Mouse (Mus musculus) neural tube, embryonic 11.5 days (tissue): Measurements from ENCODE around the gene Ank2. TPM values are rescaled to one million over a fixed set of nuclear protein-coding genes. Genes with fewer than 3 reads are reported as not detected.

ENCODE experiments used
- ATAC-seq: fragments of 200-750 bp; cut with Nextera tagmentation; 2 replicates; pipeline ENCODE4 v1.8.0; 2017; ENCODE audit warnings: moderate number of reproducible peaks, mild to moderate bottlenecking, moderate TSS enrichment, moderate library complexity; ENCODE audit not compliant: insufficient read depth, low FRiP score, low TSS enrichment
- DNase-seq: peaks from one replicate; pipeline ENCODE4 v3.0.0-alpha.2; 2015; ENCODE audit warnings: low spot score
- H3K27ac ChIP-seq: fragments of 300-500 bp; sonication (generic); 2 replicates; pipeline ENCODE4 v1.5.1; 2014; ENCODE audit warnings: low read depth, mild to moderate bottlenecking, low read length
- H3K27me3 ChIP-seq: fragments of 300-500 bp; sonication (generic); 2 replicates; pipeline ENCODE4 v1.6.1; 2014; ENCODE audit warnings: mild to moderate bottlenecking, low read length, mixed read lengths; ENCODE audit not compliant: control insufficient read depth, insufficient read depth
- H3K36me3 ChIP-seq: fragments of 300-500 bp; sonication (generic); 2 replicates; pipeline ENCODE4 v1.6.1; 2014; ENCODE audit warnings: mild to moderate bottlenecking, low read length, moderate library complexity, mixed read lengths; ENCODE audit not compliant: control insufficient read depth, insufficient read depth
- H3K4me1 ChIP-seq: fragments of 300-500 bp; sonication (generic); 2 replicates; pipeline ENCODE4 v1.6.1; 2014; ENCODE audit warnings: low read length, mixed read lengths; ENCODE audit not compliant: control insufficient read depth, insufficient read depth
- H3K4me2 ChIP-seq: fragments of 300-500 bp; sonication (generic); 2 replicates; pipeline ENCODE4 v1.6.1; 2014; ENCODE audit warnings: low read depth, mild to moderate bottlenecking, moderate library complexity
- H3K4me3 ChIP-seq: fragments of 300-500 bp; sonication (generic); 2 replicates; pipeline ENCODE4 v1.5.1; 2014; ENCODE audit warnings: low read depth, low read length
- H3K9ac ChIP-seq: fragments of 300-500 bp; sonication (generic); 2 replicates; pipeline ENCODE4 v1.6.1; 2014; ENCODE audit warnings: mild to moderate bottlenecking, low read length
- H3K9me3 ChIP-seq: fragments of 300-500 bp; sonication (generic); 2 replicates; pipeline ENCODE4 v1.6.1; 2016; ENCODE audit warnings: low read length; ENCODE audit not compliant: control insufficient read depth
- WGBS: fragments of 180-500 bp; shearing (Covaris S2); extraction: QIAGEN DNeasy Blood & Tissue Kit; methylation state at CpG from one replicate; pipeline ENCODE4 v1.1.7; 2014; 5-methylcytosine and 5-hydroxymethylcytosine counted together
- polyA plus RNA-seq: library from polyadenylated mRNA; unstranded; fragments of >200 nt; fragmentation: Nextera tagmentation; extraction: Ambion mirVana; gene quantifications from 2 replicates; pipeline ENCODE4 v1.2.1, GENCODE M21; 2014

Gene Ank2
- polyA plus RNA-seq, 1 experiment from 2014 or later = 64.8 TPM

DNA sequence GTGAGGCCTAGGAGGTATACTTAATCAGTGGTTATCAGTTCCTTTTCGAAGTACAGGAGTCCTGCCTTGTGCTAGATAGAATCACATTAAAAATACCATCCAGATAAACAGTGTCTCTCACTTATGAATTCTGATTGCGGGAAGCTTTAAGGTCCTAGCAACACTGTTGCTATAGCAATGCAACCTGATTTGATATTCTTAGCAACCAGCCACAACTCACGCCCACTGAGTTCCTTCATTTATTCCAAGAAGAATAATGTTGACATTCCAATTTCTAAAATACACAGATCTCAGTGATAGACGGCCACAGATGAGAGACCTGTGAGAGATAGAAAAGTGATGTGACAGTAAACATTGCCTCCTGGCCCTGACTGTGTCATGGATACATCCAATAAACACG is 233.4 kb downstream of the Ank2 start:
- H3K4me1 ChIP-seq = 0 out of 2 replicates have a peak, but pooled peaks cover 3% of the 10 kb centered on the region
- no peak overlapping the region for H3K9ac ChIP-seq
- H3K36me3 ChIP-seq = no peaks in the 10 kb centered on the region
- H3K9me3 ChIP-seq = no peaks in the 10 kb centered on the region
- no peak overlapping the region for H3K4me3 ChIP-seq
- no peak for ATAC-seq
- DNase-seq = no peak
- H3K4me2 ChIP-seq = no peak overlapping the region
- no peaks in the 10 kb centered on the region for H3K27me3 ChIP-seq
- 80% methylated on average over 5 of the region's 5 CpGs for WGBS
- no peak overlapping the region for H3K27ac ChIP-seq

DNA sequence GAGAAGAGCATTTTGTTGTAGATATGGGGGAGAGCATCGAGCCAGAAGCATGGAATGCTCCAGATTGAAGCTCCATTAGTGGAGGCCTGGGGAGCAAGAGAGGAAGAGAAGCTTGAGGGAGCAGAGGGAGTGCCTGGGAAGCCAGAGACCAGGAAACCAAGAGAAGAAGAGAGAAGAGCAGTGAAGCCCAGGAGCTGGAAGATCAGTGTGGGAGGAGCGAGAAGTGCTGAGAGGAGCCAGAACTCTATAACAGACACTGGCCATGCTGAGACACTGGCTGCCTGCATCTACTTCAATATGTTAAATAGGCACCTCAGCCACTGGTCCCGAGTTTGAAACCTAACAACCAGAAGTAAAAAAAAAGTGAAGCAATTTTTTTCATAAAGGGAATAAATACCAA is 234.0 kb downstream of the Ank2 start:
- Histone ChIP-seq H3K36me3 (no peaks in the 10 kb centered on the region), H3K4me1 (0 out of 2 replicates have a peak, but pooled peaks cover 3% of the 10 kb centered on the region), H3K27me3 (no peaks in the 10 kb centered on the region), H3K27ac (no peak overlapping the region), H3K9ac (no peak overlapping the region), H3K9me3 (no peaks in the 10 kb centered on the region), H3K4me3 (no peak overlapping the region), H3K4me2 (no peak overlapping the region)
- no peak for ATAC-seq
- WGBS = 83% methylated on average over 3 of the region's 3 CpGs
- no peak for DNase-seq

DNA sequence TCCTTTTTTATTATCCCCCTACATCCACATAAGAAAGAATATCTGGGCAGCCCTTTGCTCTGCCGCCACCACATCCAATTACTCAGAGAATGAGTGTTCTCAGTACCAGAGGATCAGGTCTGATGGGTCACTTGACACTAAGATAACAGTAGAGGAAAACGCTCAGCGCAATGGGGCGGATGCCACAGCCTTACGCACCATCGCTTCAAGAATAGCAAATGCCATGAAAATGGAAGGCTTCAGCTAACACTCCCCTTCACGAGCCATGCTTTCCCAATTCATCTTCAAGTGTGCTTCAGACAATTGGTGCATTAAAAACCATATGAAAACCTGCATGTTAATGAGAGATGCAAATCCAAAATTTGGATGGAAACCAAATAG is 238.4 kb downstream of the Ank2 start:
- no peak overlapping the region for H3K9ac ChIP-seq
- DNase-seq = no peak
- no peaks in the 10 kb centered on the region for H3K27me3 ChIP-seq
- WGBS = 63% methylated on average over 7 of the region's 7 CpGs
- H3K4me3 ChIP-seq = no peak overlapping the region
- H3K27ac ChIP-seq = no peak overlapping the region
- ATAC-seq = no peak
- no peak overlapping the region for H3K4me2 ChIP-seq
- peaks cover 8% of the 10 kb centered on the region; the same call in 1 of the 2 replicates for H3K4me1 ChIP-seq
- H3K36me3 ChIP-seq = no peaks in the 10 kb centered on the region
- no peaks in the 10 kb centered on the region for H3K9me3 ChIP-seq

DNA sequence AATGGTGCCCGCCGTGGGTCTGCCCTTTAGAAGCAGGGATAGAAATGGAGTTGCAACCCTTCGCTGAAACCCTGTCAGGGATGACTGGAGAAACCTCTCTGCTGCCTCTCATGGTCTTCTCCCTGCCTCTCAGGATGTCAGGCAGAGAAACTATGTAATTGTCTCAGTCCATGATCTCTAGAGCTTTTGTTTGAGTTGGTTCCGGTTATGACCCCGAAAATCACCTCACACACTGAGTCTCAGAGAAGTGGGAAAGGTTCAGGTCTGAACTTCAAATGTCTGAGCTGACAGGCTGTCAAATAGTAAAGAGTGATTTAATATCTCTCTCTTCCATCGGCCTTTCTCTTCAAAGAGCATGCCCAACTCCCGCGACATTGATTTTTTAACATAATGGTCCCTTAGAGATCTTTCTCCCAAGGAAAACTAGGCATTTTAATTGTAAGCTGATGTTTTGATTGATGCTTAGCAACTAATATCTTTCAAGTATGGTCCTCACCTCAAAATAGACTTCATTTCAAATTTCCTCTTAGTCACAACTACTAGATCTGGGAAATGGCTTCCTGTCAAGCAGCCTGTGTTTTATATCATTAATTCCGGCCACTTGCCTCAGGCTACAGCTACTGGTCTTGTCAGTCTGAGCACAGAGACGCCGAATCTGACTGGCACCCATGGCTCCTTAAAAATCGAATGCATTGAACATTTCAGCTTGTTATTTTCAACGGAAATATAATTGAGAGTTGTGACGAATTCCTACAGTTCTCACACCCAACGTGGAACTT is 239.0 kb downstream of the Ank2 start:
- ATAC-seq = no peak

DNA sequence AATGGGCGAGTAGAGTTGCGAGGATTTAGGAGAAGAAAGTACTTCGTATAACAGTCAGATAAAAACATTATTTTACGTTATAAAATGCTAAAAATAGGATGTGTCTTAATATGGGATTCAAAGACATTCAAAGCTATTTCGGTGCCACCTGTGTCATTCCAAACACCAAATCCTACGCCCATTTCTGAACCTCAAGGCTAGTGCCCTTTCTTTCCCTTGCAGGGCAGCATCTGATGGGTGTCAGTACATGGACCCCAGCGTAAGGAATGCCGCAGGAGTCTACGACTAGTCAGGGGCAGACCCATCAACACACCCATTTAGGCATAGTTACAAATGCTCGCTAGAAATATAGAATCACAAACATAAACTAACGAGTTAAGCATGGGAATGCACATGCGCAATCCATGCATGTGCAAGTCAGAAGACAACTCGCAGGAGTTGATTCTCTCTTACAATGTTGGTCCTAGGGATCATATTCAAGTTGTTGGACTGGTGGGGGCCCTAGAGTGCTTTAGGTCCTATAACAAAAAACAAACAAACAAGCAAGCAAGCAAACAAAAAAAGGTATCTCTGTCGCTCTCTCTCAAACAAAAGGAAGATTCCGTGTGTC is 240.6 kb downstream of the Ank2 start:
- Histone ChIP-seq H3K4me2 (no peak overlapping the region; the same call in 1 of the 2 replicates), H3K9ac (no peak overlapping the region), H3K9me3 (no peaks in the 10 kb centered on the region), H3K4me1 (peaks cover 8% of the 10 kb centered on the region; the same call in 1 of the 2 replicates), H3K36me3 (no peaks in the 10 kb centered on the region), H3K4me3 (no peak overlapping the region), H3K27ac (no peak overlapping the region), H3K27me3 (no peaks in the 10 kb centered on the region)
- 36% methylated on average over 15 of the region's 15 CpGs for WGBS
- DNase-seq (no peak), ATAC-seq (no peak)

More for the DNA sequence above, 239.0 kb downstream of the Ank2 start:
- H3K27me3 ChIP-seq = no peaks in the 10 kb centered on the region
- no peak overlapping the region for H3K4me2 ChIP-seq
- WGBS = 63% methylated on average over 15 of the region's 15 CpGs
- H3K4me1 ChIP-seq = peaks cover 8% of the 10 kb centered on the region; the same call in 1 of the 2 replicates
- no peak for DNase-seq
- H3K27ac ChIP-seq = no peak overlapping the region
- H3K9ac ChIP-seq = no peak overlapping the region
- H3K9me3 ChIP-seq = no peaks in the 10 kb centered on the region
- no peak overlapping the region for H3K4me3 ChIP-seq
- H3K36me3 ChIP-seq = no peaks in the 10 kb centered on the region

DNA sequence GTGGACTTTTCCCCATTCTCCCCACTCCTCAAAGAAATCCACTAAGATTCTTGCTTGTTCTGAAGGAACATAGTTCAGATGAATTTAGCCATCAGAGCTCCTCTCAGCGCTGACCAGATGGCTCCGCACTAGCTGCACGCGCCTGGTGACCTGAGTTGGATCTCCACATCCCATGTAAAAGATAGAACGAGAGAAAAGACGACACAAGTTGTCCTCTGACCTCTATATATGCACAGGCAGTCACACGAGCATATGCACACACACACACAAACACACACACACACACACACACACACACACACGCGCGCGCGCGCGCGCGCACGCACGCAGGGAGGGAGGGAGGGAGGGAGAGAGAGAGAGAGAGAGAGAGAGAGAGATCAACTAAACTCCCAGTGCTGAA is 241.2 kb downstream of the Ank2 start:
- Histone ChIP-seq H3K9ac (peak overlapping the region; percentile 57), H3K36me3 (no peaks in the 10 kb centered on the region), H3K4me3 (peak overlapping the region; percentile 39), H3K4me2 (peak overlapping the region; percentile 52), H3K4me1 (peaks cover 8% of the 10 kb centered on the region; the same call in 1 of the 2 replicates), H3K9me3 (no peaks in the 10 kb centered on the region), H3K27ac (peak overlapping the region; percentile 87), H3K27me3 (no peaks in the 10 kb centered on the region)
- DNase-seq (peak; percentile 70), ATAC-seq (peak; percentile 66)
- 0% methylated on average over 18 of the region's 18 CpGs for WGBS

DNA sequence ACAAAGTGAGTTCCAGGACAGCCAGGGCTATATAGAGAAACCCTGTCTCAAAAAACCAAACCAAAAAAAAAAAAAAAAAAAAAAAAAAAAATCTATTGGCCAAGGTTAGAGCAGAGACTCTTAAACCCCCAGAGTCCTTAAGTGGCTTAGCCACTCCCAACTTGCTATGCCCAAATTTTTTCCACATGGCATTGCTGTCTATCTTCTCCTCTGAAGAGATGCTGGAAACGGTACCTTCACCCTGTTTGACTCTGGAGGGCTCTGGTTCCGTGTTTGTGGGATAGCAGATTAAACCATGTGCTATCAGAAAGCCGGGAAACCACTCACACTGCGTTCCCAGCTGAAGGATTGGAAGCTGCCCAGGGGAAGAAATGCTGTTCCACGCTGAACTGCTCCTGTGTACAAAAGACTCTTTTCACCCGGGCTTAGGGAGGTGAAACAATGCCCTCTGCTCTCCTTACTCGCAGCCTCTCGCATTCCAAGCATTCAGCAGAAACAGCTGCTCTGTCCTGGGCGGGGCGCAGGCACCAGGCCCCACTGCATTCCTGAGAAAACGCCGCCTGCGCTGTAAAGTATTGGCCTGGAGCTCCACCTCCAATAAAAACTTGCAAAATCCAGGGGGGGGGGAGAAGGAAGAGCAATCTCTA is 241.7 kb downstream of the Ank2 start:
- no peaks in the 10 kb centered on the region for H3K9me3 ChIP-seq
- H3K9ac ChIP-seq = peak overlapping the region; percentile 57
- no peaks in the 10 kb centered on the region for H3K36me3 ChIP-seq
- H3K27me3 ChIP-seq = no peaks in the 10 kb centered on the region
- H3K4me1 ChIP-seq = peaks cover 8% of the 10 kb centered on the region; the same call in 1 of the 2 replicates
- peak; percentile 88 for DNase-seq
- peak overlapping the region; percentile 39 for H3K4me3 ChIP-seq
- WGBS = under 1% methylated on average over 13 of the region's 13 CpGs
- H3K27ac ChIP-seq = peak overlapping the region; percentile 87
- H3K4me2 ChIP-seq = peak overlapping the region; percentile 52
- ATAC-seq = peak; percentile 91

DNA sequence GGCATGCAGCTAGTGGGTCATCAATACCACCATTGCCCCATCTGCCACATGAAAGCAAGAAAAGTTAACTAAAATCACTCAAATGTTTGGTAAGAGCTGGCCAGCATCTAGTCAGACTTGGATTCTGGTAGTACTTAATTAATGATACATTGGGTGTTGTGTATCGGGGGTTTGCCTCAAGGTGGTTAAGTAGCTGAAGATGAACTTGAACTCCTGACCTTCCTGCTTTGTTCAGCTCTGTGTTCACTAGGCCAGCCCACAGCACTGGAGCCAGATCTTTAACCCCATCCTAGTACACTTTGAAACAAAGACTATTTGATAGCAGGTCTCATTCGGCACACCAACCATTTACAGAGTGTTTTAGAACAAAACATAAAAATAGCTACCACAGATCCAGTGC is 242.5 kb downstream of the Ank2 start:
- no peak overlapping the region for H3K9ac ChIP-seq
- peaks cover 8% of the 10 kb centered on the region; the same call in 1 of the 2 replicates for H3K4me1 ChIP-seq
- H3K4me3 ChIP-seq = no peak overlapping the region
- ATAC-seq (no peak), DNase-seq (no peak)
- H3K27me3 ChIP-seq = no peaks in the 10 kb centered on the region
- H3K27ac ChIP-seq = no peak overlapping the region
- no peak overlapping the region for H3K4me2 ChIP-seq
- WGBS = 44% methylated on average over 2 of the region's 2 CpGs
- H3K9me3 ChIP-seq = no peaks in the 10 kb centered on the region
- H3K36me3 ChIP-seq = no peaks in the 10 kb centered on the region
